Mouse (Mus musculus): ENCODE measurements around the gene Ten1.

DNA sequence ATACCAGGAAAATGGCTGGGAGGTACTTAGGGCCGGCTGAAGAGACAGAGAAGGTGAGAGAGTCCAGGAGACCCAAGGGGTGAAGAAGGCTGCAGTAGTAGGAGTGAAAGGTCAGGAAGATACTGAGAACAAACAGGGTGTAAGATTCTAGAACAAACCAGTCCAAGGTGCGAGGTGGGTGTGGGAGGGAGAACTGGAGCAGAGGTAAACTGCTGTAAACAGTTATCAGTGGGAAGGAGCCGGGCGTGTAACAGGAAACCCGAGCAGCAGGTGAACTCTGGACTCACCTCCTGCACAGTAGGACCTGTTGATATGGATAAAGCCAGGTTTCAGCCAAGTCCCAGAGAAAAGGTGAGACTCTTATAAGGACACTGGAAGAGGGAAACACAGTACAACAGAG lies 12.0 kb downstream of the Ten1 start:
- TF ChIP-seq CTCF (conservative IDR thresholded peaks at IDR 0.05; ENCODE audit: low read length) (no peak), POU5F1 (IDR thresholded peaks at IDR 0.05; ENCODE audit: borderline replicate concordance, low read length) (no peak), NANOG (IDR thresholded peaks at IDR 0.05; ENCODE audit: borderline replicate concordance, low read length) (no peak)

All from E14TG2a.4 (cell line).